Mouse (Mus musculus) bone marrow, adult 2 months (tissue): ENCODE measurements around the gene H2-D1. TPM values are rescaled to one million over a fixed set of nuclear protein-coding genes. Genes with fewer than 3 reads are reported as not detected.
"Not testable (repeated sequence)": the region's sequence is repeated elsewhere in the genome, so short reads cannot be mapped to it uniquely, and the experiment has no call there.

Source experiments
- H3K27ac ChIP-seq: fragments of 200-500 bp; 2 replicates; pipeline ENCODE4 v1.5.1; 2012; ENCODE audit warnings: low read depth, mild to moderate bottlenecking, control low read depth, inconsistent platforms, low read length; ENCODE audit not compliant: control insufficient read depth, poor library complexity, insufficient read depth
- H3K4me1 ChIP-seq: fragments of 200-500 bp; 2 replicates; pipeline ENCODE4 v1.6.1; 2011; ENCODE audit warnings: low read length; ENCODE audit not compliant: control insufficient read depth, insufficient read depth
- H3K4me3 ChIP-seq: fragments of 200-500 bp; replicated peaks from 2 replicates; pipeline ENCODE3; 2011; ENCODE audit warnings: mild to moderate bottlenecking, low read depth, low read length, control low read depth; ENCODE audit not compliant: control insufficient read depth
- CTCF ChIP-seq: fragments of 200-500 bp; IDR thresholded peaks from 2 replicates; pipeline ENCODE4 v1.5.1; 2011; ENCODE audit warnings: low read length, control low read depth; ENCODE audit not compliant: control insufficient read depth, insufficient read depth
- POLR2A ChIP-seq: fragments of 200-500 bp; IDR thresholded peaks from 2 replicates; pipeline ENCODE4 v1.6.1; 2011; ENCODE audit warnings: low read depth, mild to moderate bottlenecking, control low read depth, low read length, borderline replicate concordance; ENCODE audit not compliant: control insufficient read depth
- WGBS: fragments of 180-500 bp; shearing (Covaris S2); methylation state at CpG from one replicate; pipeline ENCODE4 v1.1.7; 2018; 5-methylcytosine and 5-hydroxymethylcytosine counted together
- polyA plus RNA-seq: library from polyadenylated mRNA; stranded (reverse); fragments of >200 nt; gene quantifications from 2 replicates; pipeline ENCODE4 v1.2.4, GENCODE M21; 2011; ENCODE audit warnings: low replicate concordance; ENCODE audit not compliant: missing spikeins, insufficient read depth, insufficient read length

The H2-D1 gene
- polyA plus RNA-seq, 1 experiment = 727 TPM

GRCm38 (mm10) chr17:35295796-35296195 is 33.3 kb downstream of the H2-D1 start:
- H3K4me1 ChIP-seq = not testable (repeated sequence)
- peak; percentile 63 for TF ChIP-seq CTCF
- WGBS = 2% methylated on average over 5 of the region's 5 CpGs

DNA sequence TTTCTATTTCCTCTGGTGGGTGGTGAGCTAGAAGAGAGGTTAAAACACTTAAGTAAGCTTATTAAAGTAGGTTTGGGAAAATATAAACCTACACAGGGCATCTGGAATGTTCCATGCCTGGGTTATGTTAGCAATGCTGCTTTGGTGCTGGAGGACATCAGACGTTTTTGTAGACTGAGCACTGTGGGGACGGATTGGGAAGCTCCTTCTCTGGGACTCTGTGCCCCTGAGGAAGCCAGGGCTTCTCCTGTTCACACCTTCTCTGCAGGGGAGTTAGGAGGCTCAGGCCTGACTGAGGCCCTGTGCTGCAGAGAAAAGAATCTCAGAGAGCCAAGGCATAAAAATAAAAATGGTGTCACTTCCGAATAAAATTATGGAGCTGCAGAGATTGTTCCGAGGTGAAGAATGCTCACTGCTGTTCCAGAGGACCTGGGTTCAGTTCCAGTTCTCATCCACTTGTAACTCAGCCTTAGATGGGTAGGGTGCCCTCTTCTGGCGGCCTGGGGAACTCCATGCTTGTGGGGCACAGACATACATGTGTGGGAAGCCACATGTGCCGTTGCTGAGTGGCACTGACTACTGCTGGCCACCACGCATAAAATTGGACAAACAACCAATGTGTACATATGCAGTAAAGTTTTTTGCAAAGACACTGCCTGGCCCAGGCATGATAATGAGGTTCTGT is 37.9 kb downstream of the H2-D1 start:
- H3K4me1 ChIP-seq, H3K4me3 ChIP-seq, H3K27ac ChIP-seq: not testable (repeated sequence)
- 80% methylated on average over 7 of the region's 7 CpGs for WGBS
- peak; percentile 23; the same call in 1 of the 2 replicates for TF ChIP-seq CTCF

More at GRCm38 (mm10) chr17:35295796-35296195, 33.3 kb downstream of the H2-D1 start:
- H3K27ac ChIP-seq, H3K4me3 ChIP-seq: not testable (repeated sequence)

GRCm38 (mm10) chr17:35301645-35302258 is 39.2 kb downstream of the H2-D1 start:
- Histone ChIP-seq H3K4me3 (peak overlapping the region; percentile 29), H3K4me1 (no peaks in the 10 kb centered on the region; the same call in 1 of the 2 replicates), H3K27ac (no peak overlapping the region)
- WGBS = 10% methylated on average over 13 of the region's 13 CpGs
- TF ChIP-seq POLR2A (no peak), CTCF (peak; percentile 91)

GRCm38 (mm10) chr17:35303271-35303670 is 40.7 kb downstream of the H2-D1 start:
- whole genome bisulfite sequencing = 52% methylated on average over 2 of the region's 2 CpGs

GRCm38 (mm10) chr17:35303756-35304350 is 41.3 kb downstream of the H2-D1 start:
- Histone ChIP-seq H3K27ac (no peak overlapping the region), H3K4me1 (no peaks in the 10 kb centered on the region; the same call in 1 of the 2 replicates), H3K4me3 (no peak overlapping the region)
- TF ChIP-seq POLR2A (no peak), CTCF (no peak)
- 83% methylated on average over 10 of the region's 10 CpGs for WGBS

More at GRCm38 (mm10) chr17:35303271-35303670, 40.7 kb downstream of the H2-D1 start:
- Histone ChIP-seq H3K4me3 (no peak overlapping the region), H3K27ac (no peak overlapping the region), H3K4me1 (no peaks in the 10 kb centered on the region; the same call in 1 of the 2 replicates)
- TF ChIP-seq POLR2A = no peak
- TF ChIP-seq CTCF = no peak

GRCm38 (mm10) chr17:35304478-35304877 is 41.9 kb downstream of the H2-D1 start:
- TF ChIP-seq POLR2A (no peak), CTCF (no peak)
- H3K27ac ChIP-seq = no peak overlapping the region
- no peaks in the 10 kb centered on the region; the same call in 1 of the 2 replicates for H3K4me1 ChIP-seq
- H3K4me3 ChIP-seq = no peak overlapping the region
- 20% methylated on average over 6 of the region's 6 CpGs for WGBS

DNA sequence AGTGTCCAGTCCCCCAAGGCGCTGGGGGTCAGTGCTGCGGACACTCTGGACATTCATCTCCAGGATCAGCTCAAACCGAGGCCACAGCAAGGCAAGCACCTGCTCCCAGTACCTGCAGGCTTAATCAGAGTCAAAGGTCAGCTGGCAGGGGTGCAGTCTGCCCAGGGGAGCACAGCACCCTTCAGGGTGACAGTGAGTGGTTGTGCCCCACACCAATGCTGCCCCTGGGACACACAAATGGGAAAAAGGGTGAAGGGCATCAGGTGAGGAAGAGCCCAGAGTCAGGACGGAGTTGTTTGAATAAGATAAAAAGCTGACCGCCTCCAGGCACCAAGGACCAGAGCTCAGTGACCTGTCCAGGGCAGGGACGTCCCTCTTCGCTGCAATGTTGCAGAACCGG is 42.4 kb downstream of the H2-D1 start:
- not testable (repeated sequence) for H3K27ac ChIP-seq, H3K4me1 ChIP-seq, H3K4me3 ChIP-seq
- 82% methylated on average over 8 of the region's 8 CpGs for WGBS

Other genes starting within 250 kb of the H2-D1 start
- 0.77 and 1.2 TPM in 2 replicates for gene Vwa7, start 246.2 kb upstream of the H2-D1 start, polyA plus RNA-seq
- gene Sapcd1, start 234.7 kb upstream of the H2-D1 start, polyA plus RNA-seq = 18.9 and 31.7 TPM in 2 replicates
- gene Msh5, start 216.0 kb upstream of the H2-D1 start, polyA plus RNA-seq = 12.1 and 17.2 TPM in 2 replicates
- gene Clic1, start 212.8 kb upstream of the H2-D1 start, polyA plus RNA-seq = 76.2 and 141 TPM in 2 replicates
- 12.5 and 15.2 TPM in 2 replicates for gene Ddah2, start 203.7 kb upstream of the H2-D1 start, polyA plus RNA-seq
- gene Ly6g6c, start 197.3 kb upstream of the H2-D1 start, polyA plus RNA-seq = 1.6 and 1.7 TPM in 2 replicates
- gene Mpig6b, start 196.5 kb upstream of the H2-D1 start, polyA plus RNA-seq = 16.5 and 35.6 TPM in 2 replicates
- 1.3 TPM in 1 of 2 replicates, not detected in the other for gene Ly6g6e, start 185.8 kb upstream of the H2-D1 start, polyA plus RNA-seq
- 9.2 and 26.2 TPM in 2 replicates for gene Ly6g6d, start 184.7 kb upstream of the H2-D1 start, polyA plus RNA-seq
- 14.3 and 53.1 TPM in 2 replicates for gene Ly6g6f, start 177.1 kb upstream of the H2-D1 start, polyA plus RNA-seq
- gene Abhd16a, start 173.5 kb upstream of the H2-D1 start, polyA plus RNA-seq = 48.7 and 73.1 TPM in 2 replicates
- not detected in 2 replicates for gene Ly6g5c, start 154.5 kb upstream of the H2-D1 start, polyA plus RNA-seq
- 3.4 and 4.7 TPM in 2 replicates for gene Ly6g5b, start 147.3 kb upstream of the H2-D1 start, polyA plus RNA-seq
- 29.8 and 39.0 TPM in 2 replicates for gene Gpank1, start 141.3 kb upstream of the H2-D1 start, polyA plus RNA-seq
- 155 and 166 TPM in 2 replicates for gene Csnk2b, start 140.7 kb upstream of the H2-D1 start, polyA plus RNA-seq
- 6.8 and 20.2 TPM in 2 replicates for gene D17H6S53E, start 136.4 kb upstream of the H2-D1 start, polyA plus RNA-seq
- gene Apom, start 130.7 kb upstream of the H2-D1 start, polyA plus RNA-seq = 6.0 TPM in 1 of 2 replicates, not detected in the other
- 104 and 195 TPM in 2 replicates for gene Bag6, start 127.6 kb upstream of the H2-D1 start, polyA plus RNA-seq
- 208 and 214 TPM in 2 replicates for gene Prrc2a, start 97.8 kb upstream of the H2-D1 start, polyA plus RNA-seq
- gene Aif1, start 86.7 kb upstream of the H2-D1 start, polyA plus RNA-seq = 48.9 and 51.7 TPM in 2 replicates
- gene Lst1, start 74.3 kb upstream of the H2-D1 start, polyA plus RNA-seq = 50.4 and 139 TPM in 2 replicates
- 38.6 and 66.2 TPM in 2 replicates for gene Ltb, start 68.3 kb upstream of the H2-D1 start, polyA plus RNA-seq
- gene Tnf, start 60.7 kb upstream of the H2-D1 start, polyA plus RNA-seq = 3.2 and 7.4 TPM in 2 replicates
- gene Lta, start 57.4 kb upstream of the H2-D1 start, polyA plus RNA-seq = 3.5 and 4.4 TPM in 2 replicates
- gene Gm16181, start 41.9 kb upstream of the H2-D1 start, polyA plus RNA-seq = not detected in 2 replicates
- gene Atp6v1g2, start 29.1 kb upstream of the H2-D1 start, polyA plus RNA-seq = 4.1 and 9.9 TPM in 2 replicates
- gene Nfkbil1, start 26.9 kb upstream of the H2-D1 start, polyA plus RNA-seq = 9.9 and 24.9 TPM in 2 replicates
- 275 and 374 TPM in 2 replicates for gene Ddx39b, start 21.0 kb upstream of the H2-D1 start, polyA plus RNA-seq
- not detected in 2 replicates for gene H2-Q1, start 57.7 kb downstream of the H2-D1 start, polyA plus RNA-seq
- gene H2-Q2, start 79.5 kb downstream of the H2-D1 start, polyA plus RNA-seq = not detected in 2 replicates
- 62.5 and 82.4 TPM in 2 replicates for gene H2-Q4, start 116.9 kb downstream of the H2-D1 start, polyA plus RNA-seq
- gene H2-Q6, start 162.1 kb downstream of the H2-D1 start, polyA plus RNA-seq = 52.3 and 95.2 TPM in 2 replicates
- gene H2-Q7, start 176.4 kb downstream of the H2-D1 start, polyA plus RNA-seq = 43.9 and 101 TPM in 2 replicates
- gene H2-Q10, start 207.4 kb downstream of the H2-D1 start, polyA plus RNA-seq = 28.2 and 68.7 TPM in 2 replicates
- gene Pou5f1, start 243.3 kb downstream of the H2-D1 start, polyA plus RNA-seq = 102 TPM in 1 of 2 replicates, not detected in the other